Mouse (Mus musculus) urinary bladder, adult 18-20 months (tissue): ENCODE measurements around the gene Olfr1331.
"Not testable (repeated sequence)": the region's sequence is repeated elsewhere in the genome, so short reads cannot be mapped to it uniquely, and the experiment has no call there.

Experiments
- DNase-seq, 2 experiments: peaks; one replicate each; pipeline ENCODE4 v3.0.0; 2022; ENCODE audit warnings: low spot score in 2 of 2, mixed read lengths in 2 of 2

The Olfr1331 gene

GRCm38 (mm10) chr4:118864349-118864748 is at the start of gene Olfr1331:
Gene Olfr1331, plus strand, starts transcription at chr4:118864649.
- DNase-seq, result no peak

- DNase-seq, result no peak
These were observed 45.5 kb upstream of the Olfr1331 start for GRCm38 (mm10) chr4:118818921-118819320.

- DNase-seq, result no peak
These were observed 28.3 kb upstream of the Olfr1331 start, which contains the start of gene Olfr1333 for GRCm38 (mm10) chr4:118836179-118836578. Gene Olfr1333, minus strand, starts transcription at chr4:118836279.

- no peak for DNase-seq
These were observed 2.7 kb upstream of the Olfr1331 start for GRCm38 (mm10) chr4:118861791-118862190.

- no peak for DNase-seq
These were observed 1.7 kb upstream of the Olfr1331 start for GRCm38 (mm10) chr4:118862704-118863103.

GRCm38 (mm10) chr4:118867566-118867965 is 3.1 kb downstream of the Olfr1331 start:
- no peak for DNase-seq

- DNase-seq, result no peak
These were observed 23.8 kb downstream of the Olfr1331 start, which contains the start of gene Olfr1330 for GRCm38 (mm10) chr4:118888297-118888696. Gene Olfr1330, plus strand, starts transcription at chr4:118888597.

GRCm38 (mm10) chr4:118901981-118902380 is 37.5 kb downstream of the Olfr1331 start:
- DNase-seq, result no peak

GRCm38 (mm10) chr4:118917365-118917764 is 52.9 kb downstream of the Olfr1331 start, which contains the start of gene Olfr1329:
Gene Olfr1329, minus strand, starts transcription at chr4:118917465.
- not testable (repeated sequence) for DNase-seq
